Mouse (Mus musculus): ENCODE data around the gene Ap4b1.
"Not testable (repeated sequence)": the region's sequence is repeated elsewhere in the genome, so short reads cannot be mapped to it uniquely, and the experiment has no call there.

GRCm38 (mm10) chr3:103792111-103792406 is 17.3 kb upstream of the Ap4b1 start:
- not testable (repeated sequence) for TF ChIP-seq POLR2A (IDR thresholded peaks at IDR 0.05; ENCODE audit: low read depth, low read length); CTCF (IDR thresholded peaks at IDR 0.05; ENCODE audit: borderline replicate concordance, insufficient read depth, low read length)

All from embryonic fibroblast, embryonic 13.5 days (primary cell).